Mouse (Mus musculus) CH12.LX (cell line): ENCODE data around the gene Rhob. TPM values are rescaled to one million over a fixed set of nuclear protein-coding genes. Genes with fewer than 3 reads are reported as not detected.

ENCODE experiments used
- DNase-seq: peaks from one replicate; pipeline ENCODE4 v3.0.0-alpha.2; 2013; ENCODE audit errors: extremely low read depth
- H3K27ac ChIP-seq: 2 replicates; pipeline ENCODE4 v1.5.1; 2012; ENCODE audit warnings: low read depth, mild to moderate bottlenecking, control low read depth, moderate library complexity; ENCODE audit not compliant: insufficient read depth
- H3K27me3 ChIP-seq: replicated peaks from 2 replicates; pipeline ENCODE3; 2012; ENCODE audit warnings: inconsistent platforms
- H3K36me3 ChIP-seq, 2 experiments: replicated peaks in 1 of 2; 2 replicates each; pipeline versions ENCODE3 to v1.6.1; 2012; ENCODE audit warnings: inconsistent platforms in 1 of 2, low read length in 1 of 2, mild to moderate bottlenecking in 1 of 2, mixed read lengths in 1 of 2, moderate library complexity in 1 of 2; ENCODE audit not compliant: control insufficient read depth in 1 of 2, insufficient read depth in 1 of 2
- H3K4me1 ChIP-seq, 2 experiments: 2 replicates each; pipeline ENCODE4 v1.6.1; 2012; ENCODE audit warnings: inconsistent platforms in 1 of 2, moderate library complexity in 1 of 2; ENCODE audit not compliant: insufficient read depth in 2 of 2, control insufficient read depth in 1 of 2
- H3K4me2 ChIP-seq: 2 replicates; pipeline ENCODE4 v1.6.1; 2012; ENCODE audit warnings: low read depth, mild to moderate bottlenecking, control low read depth; ENCODE audit not compliant: poor library complexity, insufficient read depth, severe bottlenecking
- H3K4me3 ChIP-seq, 3 experiments: fragments of 150-350 bp in 1 of 3; sonication (generic) in 1 of 3; replicated peaks in 1 of 3; 2 replicates each; pipeline versions ENCODE3 to v1.5.1; 2011 to 2012; ENCODE audit warnings: low read depth in 2 of 3, low read length in 2 of 3, mild to moderate bottlenecking in 2 of 3, moderate library complexity in 2 of 3, control low read depth in 1 of 3, improper control_type of control experiment in 1 of 3, inconsistent platforms in 1 of 3, mixed read lengths in 1 of 3; ENCODE audit not compliant: poor library complexity in 1 of 3
- H3K79me2 ChIP-seq: replicated peaks from 2 replicates; pipeline ENCODE4 v1.6.1; 2012; ENCODE audit warnings: mild to moderate bottlenecking, moderate library complexity; ENCODE audit not compliant: control insufficient read depth, poor library complexity, insufficient read depth, severe bottlenecking; ENCODE audit errors: extremely low read depth
- H3K9ac ChIP-seq: 2 replicates; pipeline ENCODE4 v1.6.1; 2012; ENCODE audit warnings: low read depth, mild to moderate bottlenecking, control low read depth, moderate library complexity; ENCODE audit not compliant: insufficient read depth
- H3K9me3 ChIP-seq: replicated peaks from 2 replicates; pipeline ENCODE3; 2012; ENCODE audit warnings: low read length, inconsistent platforms, mixed read lengths
- BHLHE40 ChIP-seq: IDR thresholded peaks from 2 replicates; pipeline ENCODE4 v1.6.1; 2011; ENCODE audit warnings: mild to moderate bottlenecking, low read depth, low read length, improper control_type of control experiment
- CHD1 ChIP-seq: IDR thresholded peaks from 2 replicates; pipeline ENCODE4 v1.6.1; 2012; ENCODE audit warnings: low read depth, low read length, improper control_type of control experiment, inconsistent platforms
- CHD2 ChIP-seq: IDR thresholded peaks from 2 replicates; pipeline ENCODE4 v1.6.1; 2011; ENCODE audit warnings: low read length, improper control_type of control experiment
- CTCF ChIP-seq, 2 experiments: IDR thresholded peaks in 1 of 2; conservative IDR thresholded peaks in 1 of 2; 2 replicates each; pipeline ENCODE4 v1.5.1; 2011 to 2012; ENCODE audit warnings: low read depth in 2 of 2, low read length in 2 of 2, improper control_type of control experiment in 1 of 2, inconsistent platforms in 1 of 2, mild to moderate bottlenecking in 1 of 2, moderate library complexity in 1 of 2
- E2F4 ChIP-seq: IDR thresholded peaks from 2 replicates; pipeline ENCODE4 v1.6.1; 2011; ENCODE audit warnings: low read depth, low read length, improper control_type of control experiment; ENCODE audit not compliant: insufficient replicate concordance
- ELF1 ChIP-seq: IDR thresholded peaks from 2 replicates; pipeline ENCODE4 v1.6.1; 2014; ENCODE audit warnings: low read depth, mild to moderate bottlenecking, inconsistent platforms, low read length, improper control_type of control experiment
- EP300 ChIP-seq: IDR thresholded peaks from 2 replicates; pipeline ENCODE4 v1.6.1; 2011; ENCODE audit warnings: low read length, improper control_type of control experiment
- ETS1 ChIP-seq: conservative IDR thresholded peaks from 2 replicates; pipeline ENCODE4 v1.6.1; 2012; ENCODE audit warnings: low read depth, mild to moderate bottlenecking, inconsistent platforms, low read length, improper control_type of control experiment, moderate library complexity
- GABPA ChIP-seq: IDR thresholded peaks from 2 replicates; pipeline ENCODE4 v1.6.1; 2012; ENCODE audit warnings: low read depth, low read length, improper control_type of control experiment, inconsistent platforms; ENCODE audit not compliant: insufficient replicate concordance
- HCFC1 ChIP-seq: IDR thresholded peaks from 2 replicates; pipeline ENCODE4 v1.6.1; 2012; ENCODE audit warnings: low read depth, mild to moderate bottlenecking, inconsistent platforms, low read length, improper control_type of control experiment
- IRF4 ChIP-seq: IDR thresholded peaks from 2 replicates; pipeline ENCODE4 v1.6.1; 2014; ENCODE audit warnings: low read depth, mild to moderate bottlenecking, inconsistent platforms, low read length, improper control_type of control experiment
- JUN ChIP-seq: IDR thresholded peaks from 2 replicates; pipeline ENCODE4 v1.6.1; 2011; ENCODE audit warnings: low read depth, mild to moderate bottlenecking, low read length, improper control_type of control experiment, moderate library complexity; ENCODE audit not compliant: insufficient read depth
- JUND ChIP-seq: conservative IDR thresholded peaks from 2 replicates; pipeline ENCODE4 v1.6.1; 2011; ENCODE audit warnings: low read depth, low read length, improper control_type of control experiment
- KAT2A ChIP-seq: IDR thresholded peaks from 2 replicates; pipeline ENCODE4 v1.6.1; 2012; ENCODE audit warnings: low read length, improper control_type of control experiment, inconsistent platforms; ENCODE audit not compliant: insufficient replicate concordance
- MAFK ChIP-seq: IDR thresholded peaks from 2 replicates; pipeline ENCODE4 v1.6.1; 2011; ENCODE audit warnings: low read length, improper control_type of control experiment; ENCODE audit not compliant: insufficient replicate concordance
- MAX ChIP-seq: IDR thresholded peaks from 2 replicates; pipeline ENCODE4 v1.6.1; 2011; ENCODE audit warnings: low read length, improper control_type of control experiment
- MAZ ChIP-seq: IDR thresholded peaks from 2 replicates; pipeline ENCODE4 v1.6.1; 2012; ENCODE audit warnings: low read depth, mild to moderate bottlenecking, inconsistent platforms, low read length, improper control_type of control experiment, moderate library complexity
- MEF2A ChIP-seq: IDR thresholded peaks from 2 replicates; pipeline ENCODE4 v1.6.1; 2014; ENCODE audit warnings: low read depth, mild to moderate bottlenecking, inconsistent platforms, low read length, improper control_type of control experiment, borderline replicate concordance
- MXI1 ChIP-seq: IDR thresholded peaks from 2 replicates; pipeline ENCODE4 v1.6.1; 2011; ENCODE audit warnings: mild to moderate bottlenecking, low read depth, low read length, improper control_type of control experiment
- MYC ChIP-seq: IDR thresholded peaks from 2 replicates; pipeline ENCODE4 v1.6.1; 2011; ENCODE audit warnings: low read depth, mild to moderate bottlenecking, improper control_type of control experiment, low read length
- NELFE ChIP-seq: IDR thresholded peaks from 2 replicates; pipeline ENCODE4 v1.6.1; 2011; ENCODE audit warnings: low read depth, low read length, improper control_type of control experiment
- NRF1 ChIP-seq: IDR thresholded peaks from 2 replicates; pipeline ENCODE4 v1.6.1; 2014; ENCODE audit warnings: low read depth, mild to moderate bottlenecking, inconsistent platforms, low read length, improper control_type of control experiment, moderate library complexity
- PAX5 ChIP-seq: IDR thresholded peaks from 2 replicates; pipeline ENCODE4 v1.6.1; 2012; ENCODE audit warnings: low read length, inconsistent platforms, mixed read lengths
- POLR2A ChIP-seq: IDR thresholded peaks from 2 replicates; pipeline ENCODE4 v1.6.1; 2011; ENCODE audit warnings: low read depth, mild to moderate bottlenecking, improper control_type of control experiment, low read length
- POLR2AphosphoS2 ChIP-seq: IDR thresholded peaks from 2 replicates; pipeline ENCODE4 v1.6.1; 2011; ENCODE audit warnings: low read depth, low read length, improper control_type of control experiment
- RAD21 ChIP-seq: IDR thresholded peaks from 2 replicates; pipeline ENCODE4 v1.6.1; 2011; ENCODE audit warnings: low read depth, mild to moderate bottlenecking, low read length, improper control_type of control experiment, moderate library complexity
- RCOR1 ChIP-seq: conservative IDR thresholded peaks from 2 replicates; pipeline ENCODE4 v1.6.1; 2012; ENCODE audit warnings: low read depth, mild to moderate bottlenecking, inconsistent platforms, low read length, improper control_type of control experiment
- SIN3A ChIP-seq: IDR thresholded peaks from 2 replicates; pipeline ENCODE4 v1.6.1; 2012; ENCODE audit warnings: low read length, improper control_type of control experiment, inconsistent platforms
- SMC3 ChIP-seq: IDR thresholded peaks from 2 replicates; pipeline ENCODE4 v1.6.1; 2011; ENCODE audit warnings: low read depth, low read length, improper control_type of control experiment
- TBP ChIP-seq: conservative IDR thresholded peaks from 2 replicates; pipeline ENCODE4 v1.6.1; 2011; ENCODE audit warnings: low read depth, low read length, improper control_type of control experiment
- TCF12 ChIP-seq: IDR thresholded peaks from 2 replicates; pipeline ENCODE4 v1.6.1; 2014; ENCODE audit warnings: low read depth, mild to moderate bottlenecking, inconsistent platforms, low read length, improper control_type of control experiment
- UBTF ChIP-seq: IDR thresholded peaks from 2 replicates; pipeline ENCODE4 v1.6.1; 2012; ENCODE audit warnings: low read depth, mild to moderate bottlenecking, inconsistent platforms, low read length, improper control_type of control experiment, moderate library complexity
- USF1 ChIP-seq: IDR thresholded peaks from 2 replicates; pipeline ENCODE4 v1.6.1; 2014; ENCODE audit warnings: low read depth, mild to moderate bottlenecking, inconsistent platforms, low read length, improper control_type of control experiment
- USF2 ChIP-seq: conservative IDR thresholded peaks from 2 replicates; pipeline ENCODE4 v1.6.1; 2011; ENCODE audit warnings: low read depth, low read length, improper control_type of control experiment
- ZC3H11A ChIP-seq: IDR thresholded peaks from 2 replicates; pipeline ENCODE4 v1.6.1; 2012; ENCODE audit warnings: low read depth, mild to moderate bottlenecking, inconsistent platforms, low read length, improper control_type of control experiment
- ZKSCAN1 ChIP-seq: IDR thresholded peaks from 2 replicates; pipeline ENCODE4 v1.6.1; 2012; ENCODE audit warnings: low read depth, inconsistent platforms, low read length, improper control_type of control experiment, borderline replicate concordance
- ZMIZ1 ChIP-seq: IDR thresholded peaks from 2 replicates; pipeline ENCODE4 v1.6.1; 2012; ENCODE audit warnings: low read depth, mild to moderate bottlenecking, inconsistent platforms, low read length, improper control_type of control experiment
- ZNF384 ChIP-seq: IDR thresholded peaks from 2 replicates; pipeline ENCODE4 v1.6.1; 2012; ENCODE audit warnings: low read depth, low read length, improper control_type of control experiment, inconsistent platforms
- dilution Hi-C: fragments of 300-500 bp; cut with MboI; formaldehyde crosslinking; loops from 2 replicates; pipeline ENCODE4 v1.14.3; 2020; ENCODE audit warnings: low sequenced_read_pairs; ENCODE audit not compliant: extremely low pct_unique_long_range_greater_than_20kb, extremely low pct_ligation_motif_present
- in situ Hi-C: fragments of 300-500 bp; cut with MboI; formaldehyde crosslinking; loops from 3 replicates; pipeline ENCODE4 v1.14.3; 2019; ENCODE audit warnings: low sequenced_read_pairs, low pct_ligation_motif_present, low pct_unique_long_range_greater_than_20kb, mixed read lengths
- polyA plus RNA-seq: library from polyadenylated mRNA; unstranded; fragments of >175 nt; gene quantifications from 2 replicates; pipeline ENCODE4 v1.2.1, GENCODE M21; 2012; ENCODE audit warnings: low read depth; ENCODE audit not compliant: insufficient read length
- total RNA-seq, 2 experiments: library from RNA; depleted of rRNA; stranded (reverse); fragments of 300-350 nt in 1 of 2; fragments of >200 nt in 1 of 2; gene quantifications; 2 replicates each; pipeline ENCODE4 v1.2.3; 2012 to 2014

Rhob gene
- total and polyA plus RNA-seq, 3 experiments = 42.1 to 54.1 (median 52.9) TPM

DNA sequence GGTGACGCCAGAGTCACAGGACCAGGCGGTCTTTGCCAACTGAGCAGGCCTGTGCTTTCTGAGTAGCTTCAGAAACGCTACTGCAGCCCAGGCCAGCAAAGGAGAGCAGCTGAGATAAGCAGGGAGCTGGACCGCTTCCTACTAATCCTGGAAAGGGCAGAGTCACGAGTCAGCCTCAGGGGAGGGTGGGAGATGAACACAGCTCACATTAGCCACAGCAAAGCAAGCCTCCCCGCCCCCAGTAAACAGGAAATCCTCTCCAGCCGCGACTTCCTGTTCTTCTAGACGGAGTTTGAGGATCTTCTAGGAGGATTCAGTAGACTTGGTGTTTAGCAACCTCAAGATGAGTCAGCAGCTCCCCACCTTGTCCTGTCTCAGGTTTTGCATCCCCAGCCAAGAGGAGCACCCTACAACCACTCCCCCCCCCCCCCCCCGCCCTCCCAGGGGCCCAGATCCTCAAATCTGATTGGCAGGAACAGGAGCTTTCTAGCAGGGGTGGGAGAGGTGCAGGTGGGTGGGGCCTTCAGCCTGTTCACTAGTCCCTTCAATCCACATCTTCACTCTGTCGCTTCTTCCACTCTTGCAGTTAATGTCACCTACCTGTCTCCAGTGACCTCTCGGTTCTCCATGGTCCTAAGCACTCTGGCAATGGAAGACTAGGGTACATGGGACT lies 21.7 kb upstream of the Rhob start:
- DNase-seq = peak; percentile 86
- Histone ChIP-seq H3K4me3 (peak overlapping the region in 1 of 3 experiments; percentile 34), H3K9ac (no peak overlapping the region), H3K27me3 (no peaks in the 10 kb centered on the region), H3K27ac (no peak overlapping the region), H3K9me3 (no peaks in the 10 kb centered on the region), H3K36me3 (no peaks in the 10 kb centered on the region), H3K4me2 (peak overlapping the region; percentile 1; the same call in 1 of the 2 replicates)
- dilution Hi-C loops = no loop called here
- TF ChIP-seq POLR2AphosphoS2 = no peak
- TF ChIP-seq E2F4 = no peak
- TF ChIP-seq SIN3A = 0 out of 2 replicates have a peak, but pooled peaks have one; percentile 26
- peak; percentile 56 for TF ChIP-seq CHD2
- no peak for TF ChIP-seq ZC3H11A
- peak; percentile 63; the same call in 1 of the 2 replicates for TF ChIP-seq MAZ
- TF ChIP-seq RAD21 = no peak; the same call in 1 of the 2 replicates
- no peak for TF ChIP-seq CHD1
- no peak for TF ChIP-seq PAX5
- no peak for TF ChIP-seq ZNF384
- TF ChIP-seq MYC = no peak
- no peak for TF ChIP-seq MAFK
- TF ChIP-seq UBTF = no peak
- TF ChIP-seq NELFE = 0 out of 2 replicates have a peak, but pooled peaks have one; percentile 14
- no peak for TF ChIP-seq GABPA
- peak; percentile 69 for TF ChIP-seq ELF1
- TF ChIP-seq TCF12 = no peak; the same call in 1 of the 2 replicates
- no peak for TF ChIP-seq MXI1
- no peak for TF ChIP-seq USF2
- TF ChIP-seq JUN = no peak
- no peak for TF ChIP-seq USF1
- no peak for TF ChIP-seq CTCF (conservative IDR thresholded peaks at IDR 0.05 in 1 of 2, IDR thresholded peaks at IDR 0.05 in 1 of 2; ENCODE audit: low read depth in 2 of 2, low read length in 2 of 2)
- TF ChIP-seq NRF1 = no peak
- TF ChIP-seq ZKSCAN1 = no peak
- peak; percentile 13; the same call in 1 of the 2 replicates for TF ChIP-seq ETS1
- no peak for TF ChIP-seq RCOR1
- no peak; the same call in 1 of the 2 replicates for TF ChIP-seq MAX
- TF ChIP-seq MEF2A = 0 out of 2 replicates have a peak, but pooled peaks have one; percentile 25
- TF ChIP-seq ZMIZ1 = no peak
- peak; percentile 71 for TF ChIP-seq BHLHE40
- TF ChIP-seq KAT2A = no peak
- peak; percentile 32; the same call in 1 of the 2 replicates for TF ChIP-seq POLR2A
- TF ChIP-seq HCFC1 = peak; percentile 57
- no peak for TF ChIP-seq SMC3
- TF ChIP-seq EP300 = peak; percentile 44; the same call in 1 of the 2 replicates
- no peak for TF ChIP-seq TBP
- peak; percentile 36; the same call in 1 of the 2 replicates for TF ChIP-seq IRF4
- TF ChIP-seq JUND = peak; percentile 45; the same call in 1 of the 2 replicates
- TF ChIP-seq, all 38 proteins: peak for 13
- H3K79me2 ChIP-seq = no peaks in the 10 kb centered on the region
- H3K4me1 ChIP-seq = peaks cover 10 to 47% of the 10 kb centered on the region in 2 experiments; a peak in 3 of 4 replicates
- in situ Hi-C loops = no loop called here
